ENCODE assay signal across 9 mouse cellular contexts in genomic region chr14:17402751-17403479, GRCm38 (mm10).
A peak's percentile ranks its signal among the peaks of the same experiment; 100 is the strongest.
DNase-seq lines count a peak whose midpoint lies in the region; ATAC-seq lines count a peak whose summit lies in the region.
"Had no signal": no experiment of that assay in that cellular context is flagged by ENCODE, and none has a peak within 500 bp of the region (broad histone marks: within the 10 kb centered on the region; RNA-seq: fewer than 3 reads in every experiment).

No protein-coding gene starts in this region.

- no peak overlapping the region for H3K4me2 ChIP-seq in intestine, embryonic 14.5 days (ENCODE audit: low read length)
- no peak overlapping the region for H3K4me2 ChIP-seq in intestine, embryonic 16.5 days (ENCODE audit: low read depth, low read length)
- no peak overlapping the region for H3K4me2 ChIP-seq in hindbrain, embryonic 11.5 days (replicated peaks; ENCODE audit: low read depth, low read length)

- H3K9me3 ChIP-seq in intestine, embryonic 14.5 days (ENCODE audit: control insufficient read depth, low read length), result no peaks in the 10 kb centered on the region
- no peaks in the 10 kb centered on the region for H3K9me3 ChIP-seq in intestine, embryonic 16.5 days (ENCODE audit: control insufficient read depth, low read length)
- no peaks in the 10 kb centered on the region for H3K9me3 ChIP-seq in embryonic facial prominence, embryonic 10.5 days
- H3K9me3 ChIP-seq in hindbrain, embryonic 11.5 days (ENCODE audit: control insufficient read depth, low read length), result no peaks in the 10 kb centered on the region

- H3K4me3 ChIP-seq in intestine, embryonic 14.5 days (ENCODE audit: low read depth, low read length), result no peak overlapping the region
- H3K4me3 ChIP-seq in intestine, embryonic 16.5 days (ENCODE audit: low read length), result no peak overlapping the region
- no peak overlapping the region for H3K4me3 ChIP-seq in embryonic facial prominence, embryonic 10.5 days
- no peak overlapping the region for H3K4me3 ChIP-seq in hindbrain, embryonic 11.5 days (ENCODE audit: low read depth, low read length)

- no peaks in the 10 kb centered on the region for H3K27me3 ChIP-seq in intestine, embryonic 14.5 days (replicated peaks; ENCODE audit: control insufficient read depth, insufficient read depth, low read length)
- no peaks in the 10 kb centered on the region for H3K27me3 ChIP-seq in intestine, embryonic 16.5 days (replicated peaks; ENCODE audit: control insufficient read depth, insufficient read depth, low read length)
- H3K27me3 ChIP-seq in embryonic facial prominence, embryonic 10.5 days (replicated peaks; ENCODE audit: low read depth, poor library complexity, severe bottlenecking), result no peaks in the 10 kb centered on the region
- no peaks in the 10 kb centered on the region for H3K27me3 ChIP-seq in hindbrain, embryonic 11.5 days (ENCODE audit: control insufficient read depth, insufficient read depth, low read length)
- no peaks in the 10 kb centered on the region for H3K27me3 ChIP-seq in splenic B cell, adult 2 months (ENCODE audit: control insufficient read depth, insufficient read depth, low read length, poor library complexity, severe bottlenecking)

- H3K36me3 ChIP-seq in intestine, embryonic 14.5 days (ENCODE audit: control insufficient read depth, insufficient read depth, low read length), result no peaks in the 10 kb centered on the region
- H3K36me3 ChIP-seq in intestine, embryonic 16.5 days (ENCODE audit: control insufficient read depth, insufficient read depth, low read length), result no peaks in the 10 kb centered on the region
- no peaks in the 10 kb centered on the region for H3K36me3 ChIP-seq in embryonic facial prominence, embryonic 10.5 days (replicated peaks)
- H3K36me3 ChIP-seq in hindbrain, embryonic 11.5 days (ENCODE audit: control insufficient read depth, insufficient read depth, low read length), result no peaks in the 10 kb centered on the region
- H3K36me3 ChIP-seq in splenic B cell, adult 2 months (ENCODE audit: control insufficient read depth, insufficient read depth, low read length, poor library complexity, severe bottlenecking), result no peaks in the 10 kb centered on the region

- no peak overlapping the region for H3K27ac ChIP-seq in intestine, embryonic 14.5 days (ENCODE audit: low read depth)
- no peak overlapping the region for H3K27ac ChIP-seq in intestine, embryonic 16.5 days (ENCODE audit: low read length)
- no peak overlapping the region for H3K27ac ChIP-seq in embryonic facial prominence, embryonic 10.5 days (replicated peaks)
- no peak overlapping the region for H3K27ac ChIP-seq in hindbrain, embryonic 11.5 days (ENCODE audit: low read depth, low read length)
- H3K27ac ChIP-seq: macrophage had no signal

- 39% methylated on average over 7 of the region's 7 CpGs for WGBS in intestine, embryonic 14.5 days
- WGBS in intestine, embryonic 16.5 days, result 41% methylated on average over 7 of the region's 7 CpGs
- WGBS in embryonic facial prominence, embryonic 10.5 days, result 42% methylated on average over 7 of the region's 7 CpGs
- WGBS in hindbrain, embryonic 11.5 days, result 43% methylated on average over 7 of the region's 7 CpGs

- ATAC-seq in intestine, embryonic 14.5 days (replicated peaks; ENCODE audit: low FRiP score, low TSS enrichment, low read depth), result peak; percentile 76
- ATAC-seq in intestine, embryonic 16.5 days, result no peak
- ATAC-seq in hindbrain, embryonic 11.5 days (ENCODE audit: low FRiP score), result peak; percentile 80

- peak; percentile 63 for DNase-seq in intestine, embryonic 14.5 days (ENCODE audit: low spot score)
- DNase-seq in ZHBTc4 (ENCODE audit: low read depth, low spot score), result peak; percentile 65
- DNase-seq in embryonic facial prominence, embryonic 10.5 days (ENCODE audit: low spot score), result peak; percentile 56
- DNase-seq in hindbrain, embryonic 11.5 days (ENCODE audit: low spot score), result peak; percentile 74
- DNase-seq in layer of hippocampus, postnatal 25 days (ENCODE audit: extremely low spot score in 1 of 2, low spot score in 1 of 2), result peak; percentile 32 to 59
- DNase-seq in mesoderm, embryonic 11.5 days (ENCODE audit: low read depth, low spot score), result peak; percentile 82
- peak; percentile 73 for DNase-seq in splenic B cell, adult 2 months (ENCODE audit: low read depth, low spot score)

- H3K9ac ChIP-seq in intestine, embryonic 14.5 days (ENCODE audit: low read length), result no peak overlapping the region
- H3K9ac ChIP-seq in intestine, embryonic 16.5 days (ENCODE audit: low read depth, low read length), result no peak overlapping the region
- no peak overlapping the region for H3K9ac ChIP-seq in hindbrain, embryonic 11.5 days (ENCODE audit: low read depth, low read length)

- H3K4me1 ChIP-seq in intestine, embryonic 14.5 days (replicated peaks; ENCODE audit: control insufficient read depth, insufficient read depth, low read length), result no peaks in the 10 kb centered on the region
- no peaks in the 10 kb centered on the region for H3K4me1 ChIP-seq in intestine, embryonic 16.5 days (ENCODE audit: control insufficient read depth, insufficient read depth, low read length)
- peaks cover 5% of the 10 kb centered on the region for H3K4me1 ChIP-seq in embryonic facial prominence, embryonic 10.5 days
- H3K4me1 ChIP-seq in hindbrain, embryonic 11.5 days (replicated peaks; ENCODE audit: control insufficient read depth, insufficient read depth, low read length), result no peaks in the 10 kb centered on the region
